Mouse (Mus musculus) heart, postnatal 0 days (tissue): Measurements from ENCODE around the gene Tmem251. TPM values are rescaled to one million over a fixed set of nuclear protein-coding genes. Genes with fewer than 3 reads are reported as not detected.

Source experiments
- ATAC-seq: fragments of 200-750 bp; cut with Nextera tagmentation; 2 replicates; pipeline ENCODE4 v1.8.0; 2017; ENCODE audit warnings: low read depth, moderate number of reproducible peaks, moderate library complexity; ENCODE audit not compliant: insufficient read depth
- DNase-seq: peaks from one replicate; pipeline ENCODE4 v3.0.0-alpha.2; 2016; ENCODE audit warnings: low spot score
- H3K27ac ChIP-seq: fragments of 300-500 bp; sonication (generic); 2 replicates; pipeline ENCODE4 v1.5.1; 2014; ENCODE audit warnings: low read depth, mild to moderate bottlenecking
- H3K27me3 ChIP-seq: fragments of 300-500 bp; sonication (generic); 2 replicates; pipeline ENCODE4 v1.6.1; 2014; ENCODE audit warnings: low read length, mixed read lengths; ENCODE audit not compliant: control insufficient read depth, insufficient read depth
- H3K36me3 ChIP-seq: fragments of 300-500 bp; sonication (generic); replicated peaks from 2 replicates; pipeline ENCODE4 v1.6.1; 2014; ENCODE audit warnings: low read length, mixed read lengths; ENCODE audit not compliant: control insufficient read depth, insufficient read depth
- H3K4me1 ChIP-seq: fragments of 300-500 bp; sonication (generic); 2 replicates; pipeline ENCODE4 v1.6.1; 2014; ENCODE audit warnings: antibody characterized with exemption; ENCODE audit not compliant: control insufficient read depth, insufficient read depth
- H3K4me2 ChIP-seq: fragments of 300-500 bp; sonication (generic); 2 replicates; pipeline ENCODE4 v1.6.1; 2014; ENCODE audit warnings: low read depth, mild to moderate bottlenecking, low read length, moderate library complexity
- H3K4me3 ChIP-seq: fragments of 300-500 bp; sonication (generic); 2 replicates; pipeline ENCODE4 v1.5.1; 2014; ENCODE audit warnings: low read depth, low read length
- H3K9ac ChIP-seq: fragments of 300-500 bp; sonication (generic); replicated peaks from 2 replicates; pipeline ENCODE4 v1.6.1; 2014; ENCODE audit warnings: low read depth, low read length, mixed read lengths
- H3K9me3 ChIP-seq: fragments of 300-500 bp; sonication (generic); replicated peaks from 2 replicates; pipeline ENCODE4 v1.6.1; 2016; ENCODE audit warnings: low read length; ENCODE audit not compliant: control insufficient read depth
- CTCF ChIP-seq: IDR thresholded peaks from 2 replicates; pipeline ENCODE4 v1.5.1; 2016; ENCODE audit warnings: antibody characterized with exemption, control low read depth, low read depth
- EP300 ChIP-seq: IDR thresholded peaks from 2 replicates; pipeline ENCODE4 v1.6.1; 2016; ENCODE audit warnings: antibody characterized with exemption, low read depth
- WGBS: fragments of 180-500 bp; shearing (Covaris S2); extraction: QIAGEN DNeasy Blood & Tissue Kit; methylation state at CpG from one replicate; pipeline ENCODE4 v1.1.7; 2014; 5-methylcytosine and 5-hydroxymethylcytosine counted together
- polyA plus RNA-seq: library from polyadenylated mRNA; unstranded; fragments of >200 nt; fragmentation: Nextera tagmentation; extraction: Ambion mirVana; gene quantifications from 2 replicates; pipeline ENCODE4 v1.2.1, GENCODE M21; 2015
- total RNA-seq: library from RNA; depleted of rRNA; stranded (reverse); fragments of >200 nt; gene quantifications from 2 replicates; pipeline ENCODE4 v1.2.3, GENCODE M21; 2014; ENCODE audit warnings: low replicate concordance

Tmem251 gene
- total and polyA plus RNA-seq, 2 experiments from 2014 or later: 2.6 to 10.0 TPM

- H3K36me3 ChIP-seq: no peaks in the 10 kb centered on the region
- 82% methylated on average over 8 of the region's 8 CpGs for WGBS
- H3K27ac ChIP-seq: no peak overlapping the region
- H3K27me3 ChIP-seq: no peaks in the 10 kb centered on the region
- DNase-seq: no peak
- H3K9me3 ChIP-seq: no peaks in the 10 kb centered on the region
- no peak for ATAC-seq
- H3K9ac ChIP-seq: no peak overlapping the region
- no peak overlapping the region for H3K4me3 ChIP-seq
- TF ChIP-seq CTCF (no peak), EP300 (no peak)
- no peak overlapping the region for H3K4me2 ChIP-seq
- H3K4me1 ChIP-seq: no peaks in the 10 kb centered on the region
Observed at GRCm38 (mm10) chr12:102722966-102723365, 20.6 kb upstream of the Tmem251 start.

- H3K4me2 ChIP-seq: no peak overlapping the region
- no peak for ATAC-seq
- DNase-seq: no peak
- no peak overlapping the region for H3K27ac ChIP-seq
- no peak overlapping the region for H3K9ac ChIP-seq
- no peaks in the 10 kb centered on the region for H3K36me3 ChIP-seq
- WGBS: 26% methylated on average over 6 of the region's 6 CpGs
- H3K27me3 ChIP-seq: no peaks in the 10 kb centered on the region
- TF ChIP-seq EP300 (no peak), CTCF (no peak)
- no peak overlapping the region for H3K4me3 ChIP-seq
- no peaks in the 10 kb centered on the region for H3K9me3 ChIP-seq
- H3K4me1 ChIP-seq: no peaks in the 10 kb centered on the region
Observed at GRCm38 (mm10) chr12:102723861-102724260, 19.7 kb upstream of the Tmem251 start.

DNA sequence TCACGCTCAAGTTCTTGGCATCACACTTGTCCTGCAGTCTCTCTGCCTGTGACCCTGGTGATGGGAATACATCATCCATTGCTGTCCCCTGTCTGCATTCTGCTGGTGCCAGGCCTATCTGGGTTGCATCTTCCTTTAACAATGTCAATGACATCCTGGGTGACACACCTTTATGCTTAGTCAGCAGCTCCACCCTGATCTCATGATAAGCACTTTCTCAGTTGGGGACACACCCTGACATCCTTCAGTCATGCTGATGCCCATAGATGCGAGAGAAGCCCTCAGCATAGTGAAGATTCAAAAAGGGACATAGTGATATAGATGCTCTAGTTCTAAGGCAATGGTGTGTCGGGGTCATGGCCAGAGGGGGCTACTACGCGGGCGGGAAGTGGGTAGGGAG is 18.4 kb upstream of the Tmem251 start:
- Histone ChIP-seq H3K27ac (no peak overlapping the region), H3K4me3 (no peak overlapping the region), H3K27me3 (no peaks in the 10 kb centered on the region), H3K9ac (no peak overlapping the region), H3K4me2 (no peak overlapping the region), H3K9me3 (no peaks in the 10 kb centered on the region), H3K36me3 (no peaks in the 10 kb centered on the region), H3K4me1 (peaks cover 2% of the 10 kb centered on the region; the same call in 1 of the 2 replicates)
- 87% methylated on average over 6 of the region's 6 CpGs for WGBS
- DNase-seq (no peak), ATAC-seq (no peak)
- no peak for TF ChIP-seq CTCF
- TF ChIP-seq EP300: no peak

- no peaks in the 10 kb centered on the region for H3K36me3 ChIP-seq
- H3K4me2 ChIP-seq: no peak overlapping the region
- ATAC-seq (no peak; the same call in 1 of the 2 replicates), DNase-seq (no peak)
- H3K4me1 ChIP-seq: peaks cover 7% of the 10 kb centered on the region; the same call in 1 of the 2 replicates
- no peak overlapping the region for H3K4me3 ChIP-seq
- H3K9me3 ChIP-seq: no peaks in the 10 kb centered on the region
- no peak overlapping the region for H3K27ac ChIP-seq
- H3K27me3 ChIP-seq: no peaks in the 10 kb centered on the region
- TF ChIP-seq CTCF (no peak), EP300 (no peak)
- WGBS: 63% methylated on average over 7 of the region's 7 CpGs
- H3K9ac ChIP-seq: no peak overlapping the region
Observed at GRCm38 (mm10) chr12:102725761-102726175, 17.8 kb upstream of the Tmem251 start.

DNA sequence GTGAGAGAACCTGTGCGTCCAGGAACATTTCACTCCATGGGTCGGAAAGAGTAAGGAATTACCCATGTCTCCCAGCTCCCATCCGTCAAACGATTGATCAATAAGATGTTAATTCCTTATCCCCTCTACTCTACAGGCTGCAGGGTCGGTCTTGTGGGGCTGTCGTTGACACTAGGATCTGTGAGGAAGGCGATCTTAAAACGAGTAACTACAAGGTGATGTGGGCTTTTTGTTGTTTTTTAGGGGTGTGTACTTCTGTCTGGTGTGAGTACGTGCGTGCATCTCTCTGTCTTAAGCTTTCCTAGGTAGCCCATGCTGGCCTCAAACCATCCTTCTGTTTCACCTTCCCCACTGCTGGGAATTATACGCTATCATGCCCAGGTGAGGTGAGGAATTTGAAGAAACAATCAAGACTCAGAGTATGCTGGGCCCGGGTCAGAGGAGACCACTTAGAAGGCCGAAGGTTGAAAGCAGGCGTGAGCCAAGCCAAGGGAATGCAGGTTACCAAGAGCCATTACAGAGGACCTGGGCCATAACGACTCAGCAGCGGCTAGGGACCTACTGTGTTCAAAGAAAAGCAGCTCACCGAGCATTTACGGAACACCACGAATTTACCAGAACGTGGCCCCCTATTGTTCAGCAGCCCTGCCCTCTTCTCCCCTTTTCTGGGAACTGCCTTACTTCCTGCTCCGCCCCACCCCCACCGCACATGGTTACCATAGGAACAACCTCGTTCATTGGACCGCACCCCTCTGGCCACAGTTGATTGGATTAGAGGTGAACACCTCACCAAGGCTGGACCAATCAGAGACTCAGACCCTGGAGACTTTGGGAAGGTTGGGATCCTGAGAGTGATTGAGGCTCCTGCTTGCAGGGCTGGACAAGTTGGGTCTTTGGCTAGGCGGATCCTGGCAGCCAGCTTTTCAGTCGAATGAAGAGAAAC is 13.4 kb upstream of the Tmem251 start:
- H3K4me2 ChIP-seq: peak overlapping the region; percentile 35
- no peak overlapping the region for H3K4me3 ChIP-seq
- ATAC-seq (peak; percentile 76), DNase-seq (peak; percentile 34)
- H3K27me3 ChIP-seq: no peaks in the 10 kb centered on the region
- 45% methylated on average over 26 of the region's 26 CpGs for WGBS
- H3K27ac ChIP-seq: no peak overlapping the region
- no peaks in the 10 kb centered on the region for H3K9me3 ChIP-seq
- no peaks in the 10 kb centered on the region for H3K36me3 ChIP-seq
- TF ChIP-seq CTCF (no peak), EP300 (no peak)
- no peak overlapping the region for H3K9ac ChIP-seq
- H3K4me1 ChIP-seq: peaks cover 7% of the 10 kb centered on the region; the same call in 1 of the 2 replicates
